Mouse (Mus musculus) ES-E14 (cell line): ENCODE measurements around the gene Sqstm1.

Experiments used
- CHD2 ChIP-seq: IDR thresholded peaks from 2 replicates; pipeline ENCODE4 v1.6.1; 2014; ENCODE audit warnings: mild to moderate bottlenecking, low read depth, low read length, inconsistent platforms
- HCFC1 ChIP-seq: IDR thresholded peaks from 2 replicates; pipeline ENCODE4 v1.6.1; 2012; ENCODE audit warnings: low read length, inconsistent platforms, borderline replicate concordance; ENCODE audit not compliant: insufficient read depth
- MAFK ChIP-seq: IDR thresholded peaks from 2 replicates; pipeline ENCODE4 v1.6.1; 2014; ENCODE audit warnings: mild to moderate bottlenecking, low read depth, low read length, inconsistent platforms; ENCODE audit not compliant: insufficient read depth
- ZC3H11A ChIP-seq: IDR thresholded peaks from 2 replicates; pipeline ENCODE4 v1.6.1; 2012; ENCODE audit warnings: low read depth, mild to moderate bottlenecking, inconsistent platforms, low read length, borderline replicate concordance
- ZNF384 ChIP-seq: IDR thresholded peaks from 2 replicates; pipeline ENCODE4 v1.6.1; 2012; ENCODE audit warnings: low read depth, low read length, inconsistent platforms

- TF ChIP-seq MAFK, result no peak
- no peak for TF ChIP-seq CHD2
- TF ChIP-seq HCFC1, result no peak
- TF ChIP-seq ZNF384, result no peak
- TF ChIP-seq ZC3H11A, result no peak
Observed at GRCm38 (mm10) chr11:50178532-50179488, 31.8 kb downstream of the Sqstm1 start.
